Mouse (Mus musculus): ENCODE measurements around the gene Defb21.

DNA sequence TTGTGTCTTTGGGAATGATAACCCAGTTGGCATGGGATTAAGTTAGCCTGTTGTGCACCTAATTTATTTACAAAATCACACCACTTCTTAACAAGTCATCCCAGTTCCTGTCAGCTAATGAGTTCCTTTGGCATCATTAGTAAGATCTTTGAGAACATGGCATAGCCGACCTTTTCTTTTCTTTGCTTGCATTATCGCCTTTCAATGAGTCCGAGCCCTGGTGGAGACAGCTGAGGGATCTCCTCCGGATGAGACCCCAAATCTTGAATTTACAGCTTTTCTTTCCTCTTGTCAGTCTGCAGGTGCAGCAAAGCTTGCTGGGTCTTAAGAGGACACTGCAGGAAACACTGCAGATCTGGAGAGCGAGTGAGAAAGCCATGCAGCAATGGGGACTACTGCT lies 3.5 kb upstream of the Defb21 start, which contains the start of gene Gm17416:
- TF ChIP-seq CTCF (IDR thresholded peaks at IDR 0.05; ENCODE audit: low read depth, low read length) (no peak), EP300 (IDR thresholded peaks at IDR 0.05; ENCODE audit: insufficient read depth, low read depth, low read length) (no peak)

Measured in ES-Bruce4 (cell line).